Mouse (Mus musculus) embryonic fibroblast, embryonic 13.5 days (primary cell): ENCODE results near the gene Casp9. TPM values are rescaled to one million over a fixed set of nuclear protein-coding genes. Genes with fewer than 3 reads are reported as not detected.

Experiments
- H3K27ac ChIP-seq: 2 replicates; pipeline ENCODE4 v1.5.1; 2012; ENCODE audit warnings: low read length, control low read depth, inconsistent platforms; ENCODE audit not compliant: insufficient read depth
- H3K4me1 ChIP-seq: 2 replicates; pipeline ENCODE4 v1.6.1; 2011; ENCODE audit warnings: low read length; ENCODE audit not compliant: control insufficient read depth, insufficient read depth
- H3K4me3 ChIP-seq: 2 replicates; pipeline ENCODE4 v1.5.1; 2011; ENCODE audit warnings: mild to moderate bottlenecking, control low read depth, low read length; ENCODE audit not compliant: insufficient read depth
- CTCF ChIP-seq: IDR thresholded peaks from 2 replicates; pipeline ENCODE4 v1.5.1; 2011; ENCODE audit warnings: mild to moderate bottlenecking, control low read depth, low read length, moderate library complexity, borderline replicate concordance; ENCODE audit not compliant: insufficient read depth
- POLR2A ChIP-seq: IDR thresholded peaks from 2 replicates; pipeline ENCODE4 v1.6.1; 2011; ENCODE audit warnings: low read depth, mild to moderate bottlenecking, control low read depth, low read length, moderate library complexity
- polyA plus RNA-seq: library from polyadenylated mRNA; stranded (reverse); fragments of >200 nt; gene quantifications from 2 replicates; pipeline ENCODE4 v1.2.4, GENCODE M21; 2011; ENCODE audit warnings: low read depth; ENCODE audit not compliant: missing spikeins, insufficient read length

Casp9 gene
- polyA plus RNA-seq, 1 experiment = 13.2 TPM

GRCm38 (mm10) chr4:141791486-141791885, 1.9 kb upstream of the Casp9 start:
- Histone ChIP-seq H3K4me1 (no peaks in the 10 kb centered on the region), H3K4me3 (no peak overlapping the region), H3K27ac (no peak overlapping the region)
- no peak for TF ChIP-seq CTCF
- TF ChIP-seq POLR2A = no peak

GRCm38 (mm10) chr4:141791951-141792350, 1.5 kb upstream of the Casp9 start:
- TF ChIP-seq POLR2A = no peak
- no peak for TF ChIP-seq CTCF
- Histone ChIP-seq H3K27ac (no peak overlapping the region), H3K4me1 (no peaks in the 10 kb centered on the region), H3K4me3 (no peak overlapping the region)

DNA sequence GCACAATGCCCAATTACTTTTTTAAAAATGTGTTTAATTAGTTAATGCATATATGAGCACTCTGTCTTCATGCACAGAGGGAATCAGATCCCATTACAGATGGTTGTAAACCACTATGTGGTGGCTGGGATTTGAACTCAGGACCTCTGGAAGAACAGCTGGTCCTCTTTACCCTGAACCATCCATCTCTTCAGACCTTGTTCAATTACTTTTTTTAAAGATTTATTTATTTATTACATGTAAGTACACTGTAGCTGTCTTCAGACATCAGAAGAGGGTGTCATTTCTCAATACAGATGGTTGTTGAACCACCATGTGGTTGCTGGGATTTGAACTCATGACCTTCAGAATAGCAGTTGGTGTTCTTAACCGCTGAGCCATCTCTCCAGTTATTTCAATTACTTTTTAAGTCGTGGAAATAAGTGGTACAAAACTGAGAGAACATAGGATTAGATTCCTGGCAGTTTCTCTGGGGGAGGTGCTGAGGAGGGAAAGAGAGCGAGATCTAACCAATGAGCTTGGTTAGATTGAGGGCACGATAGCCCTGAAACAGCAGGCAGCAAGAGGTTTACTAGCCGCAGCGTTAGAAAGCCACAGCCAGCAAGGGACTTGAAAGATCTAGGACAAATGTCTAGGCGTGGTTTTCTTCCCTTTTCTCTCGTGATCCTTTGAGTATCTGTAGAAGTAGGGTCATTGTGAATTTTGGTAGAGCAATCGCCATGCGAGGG, 694 bp upstream of the Casp9 start:
- Histone ChIP-seq H3K27ac (peak overlapping the region; percentile 97), H3K4me3 (0 out of 2 replicates have a peak overlapping the region, but pooled peaks have one; percentile 5), H3K4me1 (no peaks in the 10 kb centered on the region)
- TF ChIP-seq CTCF (no peak), POLR2A (no peak)

- Histone ChIP-seq H3K27ac (peak overlapping the region; percentile 89), H3K4me3 (peak overlapping the region; percentile 93), H3K4me1 (no peaks in the 10 kb centered on the region)
- TF ChIP-seq CTCF = no peak
These were observed 732 bp downstream of the Casp9 start for GRCm38 (mm10) chr4:141794152-141794535.

DNA sequence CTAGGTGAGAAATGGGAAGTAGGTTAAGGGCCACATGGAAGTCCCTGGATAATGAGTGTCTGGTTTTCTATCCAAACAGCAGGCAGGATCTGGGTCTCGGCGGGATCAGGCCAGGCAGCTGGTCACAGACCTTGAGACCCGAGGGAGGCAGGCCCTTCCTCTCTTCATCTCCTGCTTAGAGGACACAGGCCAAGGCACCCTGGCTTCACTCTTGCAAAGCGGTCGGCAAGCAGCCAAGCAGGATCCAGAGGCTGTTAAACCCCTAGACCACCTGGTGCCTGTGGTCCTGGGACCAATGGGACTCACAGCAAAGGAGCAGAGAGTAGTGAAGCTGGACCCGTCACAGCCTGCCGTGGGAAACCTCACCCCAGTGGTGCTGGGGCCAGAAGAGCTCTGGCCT, 2.9 kb downstream of the Casp9 start:
- H3K27ac ChIP-seq = no peak overlapping the region
- H3K4me1 ChIP-seq = no peaks in the 10 kb centered on the region
- no peak overlapping the region for H3K4me3 ChIP-seq
- TF ChIP-seq CTCF (no peak), POLR2A (no peak)

GRCm38 (mm10) chr4:141796954-141797353, 3.5 kb downstream of the Casp9 start:
- TF ChIP-seq CTCF (no peak), POLR2A (no peak)

GRCm38 (mm10) chr4:141797545-141797944, 4.1 kb downstream of the Casp9 start:
- no peaks in the 10 kb centered on the region for H3K4me1 ChIP-seq
- no peak overlapping the region for H3K4me3 ChIP-seq
- no peak overlapping the region for H3K27ac ChIP-seq
- no peak for TF ChIP-seq POLR2A
- TF ChIP-seq CTCF = no peak

More at GRCm38 (mm10) chr4:141796954-141797353, 3.5 kb downstream of the Casp9 start:
- no peak overlapping the region for H3K27ac ChIP-seq
- H3K4me1 ChIP-seq = no peaks in the 10 kb centered on the region
- no peak overlapping the region for H3K4me3 ChIP-seq

- H3K27ac ChIP-seq = no peak overlapping the region
- no peak for TF ChIP-seq POLR2A
- TF ChIP-seq CTCF = no peak
- no peak overlapping the region for H3K4me3 ChIP-seq
- no peaks in the 10 kb centered on the region for H3K4me1 ChIP-seq
These were observed 10.7 kb downstream of the Casp9 start for GRCm38 (mm10) chr4:141804105-141804504.

GRCm38 (mm10) chr4:141805886-141806285, 12.5 kb downstream of the Casp9 start:
- Histone ChIP-seq H3K4me3 (no peak overlapping the region), H3K4me1 (no peaks in the 10 kb centered on the region), H3K27ac (no peak overlapping the region)
- no peak for TF ChIP-seq CTCF
- no peak for TF ChIP-seq POLR2A

DNA sequence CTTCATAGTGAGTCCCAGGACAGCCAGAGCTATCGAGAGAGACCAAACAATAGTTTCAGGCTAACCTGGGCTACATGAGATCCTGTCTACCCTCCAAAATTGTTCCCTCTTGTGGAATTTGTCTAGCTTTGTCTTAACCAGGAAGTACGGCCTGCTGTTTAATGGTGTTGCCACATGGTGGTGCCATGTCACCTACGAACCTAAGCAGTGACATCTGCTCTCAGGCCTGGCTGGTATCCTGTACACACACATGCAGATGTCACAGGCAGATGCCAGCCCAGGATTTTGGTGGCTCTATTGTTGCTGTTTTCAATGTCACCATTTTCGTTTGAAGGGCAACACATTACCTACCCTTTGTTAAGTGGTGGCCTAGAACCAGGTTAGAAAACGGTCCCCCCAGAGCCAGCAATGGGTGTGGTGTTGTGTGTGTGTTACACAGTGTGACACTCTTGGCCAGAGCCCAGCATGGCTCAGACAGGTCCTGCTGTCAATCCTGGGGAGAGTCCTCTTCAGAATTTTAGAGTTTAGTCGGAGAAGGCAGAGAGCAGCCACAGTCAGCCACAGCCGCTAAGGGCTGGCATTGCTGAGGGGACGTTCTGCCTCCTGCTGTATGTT, 16.5 kb downstream of the Casp9 start:
- H3K27ac ChIP-seq = no peak overlapping the region
- H3K4me1 ChIP-seq = no peaks in the 10 kb centered on the region
- TF ChIP-seq CTCF = peak; percentile 88; the same call in 1 of the 2 replicates
- no peak for TF ChIP-seq POLR2A
- H3K4me3 ChIP-seq = no peak overlapping the region
